Mouse (Mus musculus): ENCODE results near the gene Acadl. TPM values are rescaled to one million over a fixed set of nuclear protein-coding genes. Genes with fewer than 3 reads are reported as not detected.

Acadl gene
- polyA plus RNA-seq, 1 experiment, result 141 TPM

- no peaks in the 10 kb centered on the region for H3K27me3 ChIP-seq (ENCODE audit: control insufficient read depth, insufficient read depth, insufficient read length)
- H3K4me3 ChIP-seq, result no peak overlapping the region
- no peak overlapping the region for H3K4me2 ChIP-seq (ENCODE audit: low read depth)
- no peak for TF ChIP-seq CEBPB (IDR thresholded peaks at IDR 0.05; ENCODE audit: insufficient read depth, poor library complexity, severe bottlenecking)
- TF ChIP-seq USF1 (IDR thresholded peaks at IDR 0.05; ENCODE audit: low read depth), result no peak
- TF ChIP-seq TCF12 (IDR thresholded peaks at IDR 0.05; ENCODE audit: insufficient read depth, poor library complexity, severe bottlenecking), result no peak
- TF ChIP-seq TCF3 (IDR thresholded peaks at IDR 0.05; ENCODE audit: insufficient read length, low read depth), result no peak
- no peak for TF ChIP-seq MYOG (IDR thresholded peaks at IDR 0.05; ENCODE audit: control insufficient read depth in 1 of 3, insufficient read depth in 1 of 3, insufficient read length in 2 of 3, low read depth in 2 of 3)
- no peak for TF ChIP-seq MYOD1 (IDR thresholded peaks at IDR 0.05; ENCODE audit: control insufficient read depth in 1 of 3, insufficient read length in 2 of 3, low read depth in 2 of 3)
- no peak for TF ChIP-seq POLR2AphosphoS2 (IDR thresholded peaks at IDR 0.05; ENCODE audit: insufficient read length, low read depth)
- no peak for TF ChIP-seq E2F4 (IDR thresholded peaks at IDR 0.05; ENCODE audit: insufficient read depth)
- TF ChIP-seq MAX (IDR thresholded peaks at IDR 0.05; ENCODE audit: low read depth), result no peak
- TF ChIP-seq SRF (IDR thresholded peaks at IDR 0.05; ENCODE audit: control insufficient read depth, insufficient read length, low read depth), result no peak
- TF ChIP-seq REST (IDR thresholded peaks at IDR 0.05; ENCODE audit: insufficient read depth, insufficient read length), result no peak
- H3ac ChIP-seq (ENCODE audit: control insufficient read depth, insufficient read length), result no peak overlapping the region
- H3K79me2 ChIP-seq (ENCODE audit: control insufficient read depth, insufficient read depth), result no peaks in the 10 kb centered on the region
- peaks cover 14% of the 10 kb centered on the region for H3K36me3 ChIP-seq (ENCODE audit: control insufficient read depth, insufficient read depth)
Measured at GRCm38 (mm10) chr1:66841938-66842337, 21.1 kb downstream of the Acadl start.

DNA sequence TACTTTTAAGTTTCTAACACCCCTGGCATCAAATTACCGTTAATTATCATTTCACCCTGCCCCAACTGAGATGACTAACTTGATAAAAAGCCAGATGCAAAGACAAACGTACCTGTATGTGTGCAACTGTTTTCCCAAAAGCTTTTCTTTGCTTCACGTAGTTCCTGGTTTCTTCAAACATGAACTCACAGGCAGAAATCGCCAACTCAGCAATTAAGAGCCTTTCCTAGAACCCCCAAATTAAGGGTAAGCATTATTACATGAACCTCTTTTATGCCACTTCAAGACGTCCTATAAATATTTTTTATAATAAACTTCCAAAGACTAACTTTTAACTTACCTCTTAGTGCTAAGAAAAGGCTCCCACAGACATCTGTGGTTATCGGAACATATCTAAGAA lies 21.6 kb downstream of the Acadl start:
- no peak overlapping the region for H3K4me3 ChIP-seq
- TF ChIP-seq SRF (IDR thresholded peaks at IDR 0.05; ENCODE audit: control insufficient read depth, insufficient read length, low read depth) (no peak), MYOG (IDR thresholded peaks at IDR 0.05; ENCODE audit: control insufficient read depth in 1 of 3, insufficient read depth in 1 of 3, insufficient read length in 2 of 3, low read depth in 2 of 3) (no peak), MAX (IDR thresholded peaks at IDR 0.05; ENCODE audit: low read depth) (no peak), POLR2A (IDR thresholded peaks at IDR 0.05; ENCODE audit: insufficient read length, low read depth) (no peak), REST (IDR thresholded peaks at IDR 0.05; ENCODE audit: insufficient read depth, insufficient read length) (no peak), CEBPB (IDR thresholded peaks at IDR 0.05; ENCODE audit: insufficient read depth, poor library complexity, severe bottlenecking) (no peak), POLR2AphosphoS2 (IDR thresholded peaks at IDR 0.05; ENCODE audit: insufficient read length, low read depth) (no peak), MYOD1 (IDR thresholded peaks at IDR 0.05; ENCODE audit: control insufficient read depth in 1 of 3, insufficient read length in 2 of 3, low read depth in 2 of 3) (no peak), TCF12 (IDR thresholded peaks at IDR 0.05; ENCODE audit: insufficient read depth, poor library complexity, severe bottlenecking) (no peak), TCF3 (IDR thresholded peaks at IDR 0.05; ENCODE audit: insufficient read length, low read depth) (no peak), E2F4 (IDR thresholded peaks at IDR 0.05; ENCODE audit: insufficient read depth) (no peak), USF1 (IDR thresholded peaks at IDR 0.05; ENCODE audit: low read depth) (no peak)
- H3ac ChIP-seq (ENCODE audit: control insufficient read depth, insufficient read length), result no peak overlapping the region
- no peak overlapping the region for H3K4me2 ChIP-seq (ENCODE audit: low read depth)
- H3K36me3 ChIP-seq (ENCODE audit: control insufficient read depth, insufficient read depth), result peaks cover 14% of the 10 kb centered on the region
- H3K79me2 ChIP-seq (ENCODE audit: control insufficient read depth, insufficient read depth), result no peaks in the 10 kb centered on the region
- no peaks in the 10 kb centered on the region for H3K27me3 ChIP-seq (ENCODE audit: control insufficient read depth, insufficient read depth, insufficient read length)

- no peak overlapping the region for H3ac ChIP-seq (ENCODE audit: control insufficient read depth, insufficient read length)
- H3K79me2 ChIP-seq (ENCODE audit: control insufficient read depth, insufficient read depth), result no peaks in the 10 kb centered on the region
- TF ChIP-seq USF1 (IDR thresholded peaks at IDR 0.05; ENCODE audit: low read depth) (no peak), TCF12 (IDR thresholded peaks at IDR 0.05; ENCODE audit: insufficient read depth, poor library complexity, severe bottlenecking) (no peak)
- no peaks in the 10 kb centered on the region for H3K27me3 ChIP-seq (ENCODE audit: control insufficient read depth, insufficient read depth, insufficient read length)
- peaks cover 14% of the 10 kb centered on the region for H3K36me3 ChIP-seq (ENCODE audit: control insufficient read depth, insufficient read depth)
- H3K4me2 ChIP-seq (ENCODE audit: low read depth), result no peak overlapping the region
- H3K4me3 ChIP-seq, result no peak overlapping the region
Measured at GRCm38 (mm10) chr1:66839755-66840438, 23.2 kb downstream of the Acadl start.

- Histone ChIP-seq H3K27me3 (ENCODE audit: control insufficient read depth, insufficient read depth, insufficient read length) (no peaks in the 10 kb centered on the region), H3K79me2 (ENCODE audit: control insufficient read depth, insufficient read depth) (no peaks in the 10 kb centered on the region), H3K4me2 (ENCODE audit: low read depth) (no peak overlapping the region), H3ac (ENCODE audit: control insufficient read depth, insufficient read length) (no peak overlapping the region), H3K36me3 (ENCODE audit: control insufficient read depth, insufficient read depth) (peaks cover 14% of the 10 kb centered on the region), H3K4me3 (no peak overlapping the region)
- TF ChIP-seq MYOG (IDR thresholded peaks at IDR 0.05; ENCODE audit: control insufficient read depth in 1 of 3, insufficient read depth in 1 of 3, insufficient read length in 2 of 3, low read depth in 2 of 3) (no peak), USF1 (IDR thresholded peaks at IDR 0.05; ENCODE audit: low read depth) (no peak), CEBPB (IDR thresholded peaks at IDR 0.05; ENCODE audit: insufficient read depth, poor library complexity, severe bottlenecking) (no peak), SRF (IDR thresholded peaks at IDR 0.05; ENCODE audit: control insufficient read depth, insufficient read length, low read depth) (no peak), REST (IDR thresholded peaks at IDR 0.05; ENCODE audit: insufficient read depth, insufficient read length) (no peak)
Measured at GRCm38 (mm10) chr1:66839135-66839534, 23.9 kb downstream of the Acadl start.

- H3K79me2 ChIP-seq (ENCODE audit: control insufficient read depth, insufficient read depth), result no peaks in the 10 kb centered on the region
- no peaks in the 10 kb centered on the region for H3K27me3 ChIP-seq (ENCODE audit: control insufficient read depth, insufficient read depth, insufficient read length)
- no peak overlapping the region for H3K4me3 ChIP-seq
- TF ChIP-seq MYOD1 (IDR thresholded peaks at IDR 0.05; ENCODE audit: control insufficient read depth in 1 of 3, insufficient read length in 2 of 3, low read depth in 2 of 3) (no peak), E2F4 (IDR thresholded peaks at IDR 0.05; ENCODE audit: insufficient read depth) (no peak), MYOG (IDR thresholded peaks at IDR 0.05; ENCODE audit: control insufficient read depth in 1 of 3, insufficient read depth in 1 of 3, insufficient read length in 2 of 3, low read depth in 2 of 3) (no peak), USF1 (IDR thresholded peaks at IDR 0.05; ENCODE audit: low read depth) (no peak), MAX (IDR thresholded peaks at IDR 0.05; ENCODE audit: low read depth) (no peak)
- peak overlapping the region; percentile 62 for H3K4me2 ChIP-seq (ENCODE audit: low read depth)
- peaks cover 14% of the 10 kb centered on the region for H3K36me3 ChIP-seq (ENCODE audit: control insufficient read depth, insufficient read depth)
- H3ac ChIP-seq (ENCODE audit: control insufficient read depth, insufficient read length), result no peak overlapping the region
Measured at GRCm38 (mm10) chr1:66838184-66839042, 24.7 kb downstream of the Acadl start.

Data from myocyte (in vitro differentiated cells).